ENCODE assay signal across 15 mouse cellular contexts in genomic region chr11:79714082-79714742, GRCm38 (mm10).
DNase-seq lines count a peak whose midpoint lies in the region; ATAC-seq and TF ChIP-seq lines count a peak whose summit lies in the region.
"Had no signal": no experiment of that assay in that cellular context is flagged by ENCODE, and none has a peak within 500 bp of the region (broad histone marks: within the 10 kb centered on the region; RNA-seq: fewer than 3 reads in every experiment).

No protein-coding gene starts in this region.

- DNase-seq in lung, adult 2 months = peak; percentile 27
- DNase-seq in lung, postnatal 10 days = no peak
- DNase-seq in kidney, postnatal 25 days = peak; percentile 29 to 60
- DNase-seq in yolk sac, embryonic 10.5 days (ENCODE audit: low spot score) = peak; percentile 31
- DNase-seq in thymus, postnatal 0 days (ENCODE audit: low spot score) = no peak
- DNase-seq: heart, postnatal 4 days; left cerebral cortex, postnatal 4 days; right cerebral cortex, adult 18-20 months; thymus, postnatal 25 days had no signal

- 0 out of 2 replicates have a peak, but pooled peaks cover 4% of the 10 kb centered on the region for H3K27me3 ChIP-seq in intestine, embryonic 15.5 days (replicated peaks)
- H3K27me3 ChIP-seq in midbrain, embryonic 13.5 days = peaks cover 53% of the 10 kb centered on the region

- peak overlapping the region; percentile 72 for H3K27ac ChIP-seq in intestine, embryonic 15.5 days
- H3K27ac ChIP-seq in midbrain, embryonic 13.5 days = no peak overlapping the region
- H3K27ac ChIP-seq: macrophage had no signal

- no peaks in the 10 kb centered on the region for H3K36me3 ChIP-seq in intestine, embryonic 15.5 days
- H3K36me3 ChIP-seq in midbrain, embryonic 13.5 days = no peaks in the 10 kb centered on the region

- TF ChIP-seq POLR2A in lung, adult 2 months (IDR thresholded peaks at IDR 0.05; ENCODE audit: borderline replicate concordance, extremely low read depth, low read depth, low read length) = no peak

- peak overlapping the region; percentile 14 for H3K4me3 ChIP-seq in lung, adult 2 months (replicated peaks; ENCODE audit: extremely low read depth, low read depth, low read length)
- H3K4me3 ChIP-seq in intestine, embryonic 15.5 days (replicated peaks) = no peak overlapping the region
- H3K4me3 ChIP-seq in midbrain, embryonic 13.5 days (replicated peaks) = no peak overlapping the region

- H3K9me3 ChIP-seq in intestine, embryonic 15.5 days = no peaks in the 10 kb centered on the region
- H3K9me3 ChIP-seq in midbrain, embryonic 13.5 days = no peaks in the 10 kb centered on the region

- peaks cover 43% of the 10 kb centered on the region for H3K4me1 ChIP-seq in lung, adult 2 months (ENCODE audit: control insufficient read depth, insufficient read depth, low read length)
- peaks cover 49% of the 10 kb centered on the region for H3K4me1 ChIP-seq in intestine, embryonic 15.5 days (replicated peaks)
- peaks cover 32% of the 10 kb centered on the region for H3K4me1 ChIP-seq in midbrain, embryonic 13.5 days (replicated peaks)

- 0 out of 2 replicates have a peak overlapping the region, but pooled peaks have one; percentile 17 for H3K9ac ChIP-seq in intestine, embryonic 15.5 days
- H3K9ac ChIP-seq in midbrain, embryonic 13.5 days (replicated peaks) = no peak overlapping the region

- TF ChIP-seq CTCF in lung, adult 2 months (IDR thresholded peaks at IDR 0.05; ENCODE audit: insufficient read depth, low read length) = no peak

- WGBS in lung, adult 2 months = 28% methylated on average over 13 of the region's 13 CpGs
- WGBS in intestine, embryonic 15.5 days = 49% methylated on average over 13 of the region's 13 CpGs
- 65% methylated on average over 13 of the region's 13 CpGs for WGBS in midbrain, embryonic 13.5 days

- 0 out of 2 replicates have a peak, but pooled peaks have one; percentile 37 for ATAC-seq in intestine, embryonic 15.5 days
- no peak for ATAC-seq in midbrain, embryonic 13.5 days
- ATAC-seq: CD4-positive, CD25-positive, alpha-beta regulatory T cell, adult 4 months; midbrain, embryonic 16.5 days had no signal

- H3K4me2 ChIP-seq in intestine, embryonic 15.5 days (replicated peaks) = peak overlapping the region; percentile 96
- no peak overlapping the region for H3K4me2 ChIP-seq in midbrain, embryonic 13.5 days (replicated peaks)
- H3K4me2 ChIP-seq: heart, embryonic 11.5 days had no signal

Comparison
In these comparisons a context has a peak if more than half of its experiments do, and no peak if none do; other contexts are left out.
1. DNase-seq: peak in lung, adult 2 months (single experiment), kidney, postnatal 25 days (2 of 2) and yolk sac, embryonic 10.5 days (single experiment); none in lung, postnatal 10 days (single experiment) and thymus, postnatal 0 days (single experiment).